Mouse (Mus musculus) erythroblast, embryonic 14.5 days (primary cell): ENCODE results near the gene Cd63.

Experiments used
- GATA1 ChIP-seq: IDR thresholded peaks from 2 replicates; pipeline ENCODE4 v1.6.1; 2012; ENCODE audit warnings: low read length, inconsistent platforms, mixed read lengths
- TAL1 ChIP-seq: IDR thresholded peaks from 3 replicates; pipeline ENCODE4 v1.6.1; 2012; ENCODE audit warnings: low read length, inconsistent platforms, mixed read lengths

- no peak for TF ChIP-seq GATA1
- TF ChIP-seq TAL1, result no peak
Measured at GRCm38 (mm10) chr10:128938457-128938856, 37.7 kb downstream of the Cd63 start.
